Mouse (Mus musculus): Measurements from ENCODE around the gene Acvr1. TPM values are rescaled to one million over a fixed set of nuclear protein-coding genes. Genes with fewer than 3 reads are reported as not detected.

Gene Acvr1
- 4.6 and 5.1 TPM in 2 replicates for polyA plus RNA-seq (2015; fragmentation: Nextera tagmentation; extraction: Ambion mirVana)

- Histone ChIP-seq H3K4me3 (ENCODE audit: low read length) (peak within 1 kb of the TSS; percentile 95), H3K27me3 (replicated peaks; ENCODE audit: control insufficient read depth, insufficient read depth, low read length) (no peaks in the 10 kb centered on the region), H3K4me2 (ENCODE audit: low read length) (peak within 1 kb of the TSS; percentile 81), H3K9me3 (ENCODE audit: control insufficient read depth, low read length) (no peaks in the 10 kb centered on the region), H3K36me3 (ENCODE audit: control insufficient read depth, insufficient read depth, low read length) (no peaks in the 10 kb centered on the region), H3K4me1 (ENCODE audit: control insufficient read depth, insufficient read depth, low read depth, low read length) (peaks cover 30% of the 10 kb centered on the region), H3K9ac (ENCODE audit: low read depth, low read length) (peak within 1 kb of the TSS; percentile 99), H3K27ac (ENCODE audit: low read depth, low read length) (peak within 1 kb of the TSS; percentile 98)
- ATAC-seq: peak; percentile 94
- 0% methylated on average over 17 of the region's 80 CpGs for WGBS
These were observed at the start of gene Acvr1, which contains the start of gene Upp2 for GRCm38 (mm10) chr2:58567066-58567810. Gene Acvr1, minus strand, starts transcription at chr2:58567157. Gene Upp2, plus strand, starts transcription at chr2:58567298.

GRCm38 (mm10) chr2:58615766-58616165, 48.8 kb upstream of the Acvr1 start:
- Histone ChIP-seq H3K4me1 (ENCODE audit: control insufficient read depth, insufficient read depth, low read depth, low read length) (no peaks in the 10 kb centered on the region), H3K27me3 (replicated peaks; ENCODE audit: control insufficient read depth, insufficient read depth, low read length) (no peaks in the 10 kb centered on the region), H3K9me3 (ENCODE audit: control insufficient read depth, low read length) (0 out of 2 replicates have a peak, but pooled peaks cover 2% of the 10 kb centered on the region), H3K9ac (ENCODE audit: low read depth, low read length) (no peak overlapping the region), H3K36me3 (ENCODE audit: control insufficient read depth, insufficient read depth, low read length) (no peaks in the 10 kb centered on the region), H3K4me3 (ENCODE audit: low read length) (no peak overlapping the region), H3K4me2 (ENCODE audit: low read length) (no peak overlapping the region), H3K27ac (ENCODE audit: low read depth, low read length) (no peak overlapping the region)
- ATAC-seq: no peak
- WGBS: 88% methylated on average over 5 of the region's 5 CpGs

- 95% methylated on average over 8 of the region's 8 CpGs for WGBS
- Histone ChIP-seq H3K4me1 (ENCODE audit: control insufficient read depth, insufficient read depth, low read depth, low read length) (no peaks in the 10 kb centered on the region), H3K4me2 (ENCODE audit: low read length) (no peak overlapping the region), H3K36me3 (ENCODE audit: control insufficient read depth, insufficient read depth, low read length) (no peaks in the 10 kb centered on the region), H3K9ac (ENCODE audit: low read depth, low read length) (no peak overlapping the region), H3K27ac (ENCODE audit: low read depth, low read length) (no peak overlapping the region), H3K27me3 (replicated peaks; ENCODE audit: control insufficient read depth, insufficient read depth, low read length) (no peaks in the 10 kb centered on the region), H3K4me3 (ENCODE audit: low read length) (no peak overlapping the region), H3K9me3 (ENCODE audit: control insufficient read depth, low read length) (0 out of 2 replicates have a peak, but pooled peaks cover 2% of the 10 kb centered on the region)
- no peak for ATAC-seq
These were observed 47.9 kb upstream of the Acvr1 start for GRCm38 (mm10) chr2:58614851-58615250.

- Histone ChIP-seq H3K9me3 (ENCODE audit: control insufficient read depth, low read length) (0 out of 2 replicates have a peak, but pooled peaks cover 2% of the 10 kb centered on the region), H3K4me1 (ENCODE audit: control insufficient read depth, insufficient read depth, low read depth, low read length) (no peaks in the 10 kb centered on the region), H3K4me2 (ENCODE audit: low read length) (no peak overlapping the region), H3K27ac (ENCODE audit: low read depth, low read length) (no peak overlapping the region), H3K4me3 (ENCODE audit: low read length) (no peak overlapping the region), H3K36me3 (ENCODE audit: control insufficient read depth, insufficient read depth, low read length) (no peaks in the 10 kb centered on the region), H3K27me3 (replicated peaks; ENCODE audit: control insufficient read depth, insufficient read depth, low read length) (no peaks in the 10 kb centered on the region), H3K9ac (ENCODE audit: low read depth, low read length) (no peak overlapping the region)
- ATAC-seq: no peak
- 90% methylated on average over 3 of the region's 3 CpGs for WGBS
These were observed 46.8 kb upstream of the Acvr1 start for GRCm38 (mm10) chr2:58613720-58614119.

GRCm38 (mm10) chr2:58604791-58605190, 37.8 kb upstream of the Acvr1 start:
- WGBS: 98% methylated on average over 3 of the region's 3 CpGs
- H3K36me3 ChIP-seq (ENCODE audit: control insufficient read depth, insufficient read depth, low read length): no peaks in the 10 kb centered on the region
- no peaks in the 10 kb centered on the region for H3K4me1 ChIP-seq (ENCODE audit: control insufficient read depth, insufficient read depth, low read depth, low read length)
- no peaks in the 10 kb centered on the region for H3K27me3 ChIP-seq (replicated peaks; ENCODE audit: control insufficient read depth, insufficient read depth, low read length)
- H3K9me3 ChIP-seq (ENCODE audit: control insufficient read depth, low read length): no peaks in the 10 kb centered on the region
- no peak for ATAC-seq
- H3K4me3 ChIP-seq (ENCODE audit: low read length): no peak overlapping the region
- no peak overlapping the region for H3K9ac ChIP-seq (ENCODE audit: low read depth, low read length)
- no peak overlapping the region for H3K27ac ChIP-seq (ENCODE audit: low read depth, low read length)
- H3K4me2 ChIP-seq (ENCODE audit: low read length): no peak overlapping the region

- no peaks in the 10 kb centered on the region for H3K36me3 ChIP-seq (ENCODE audit: control insufficient read depth, insufficient read depth, low read length)
- 75% methylated on average over 3 of the region's 3 CpGs for WGBS
- H3K4me1 ChIP-seq (ENCODE audit: control insufficient read depth, insufficient read depth, low read depth, low read length): no peaks in the 10 kb centered on the region
- H3K4me3 ChIP-seq (ENCODE audit: low read length): no peak overlapping the region
- H3K9ac ChIP-seq (ENCODE audit: low read depth, low read length): no peak overlapping the region
- H3K27me3 ChIP-seq (replicated peaks; ENCODE audit: control insufficient read depth, insufficient read depth, low read length): no peaks in the 10 kb centered on the region
- no peaks in the 10 kb centered on the region for H3K9me3 ChIP-seq (ENCODE audit: control insufficient read depth, low read length)
- no peak overlapping the region for H3K4me2 ChIP-seq (ENCODE audit: low read length)
- no peak; the same call in 1 of the 2 replicates for ATAC-seq
- no peak overlapping the region for H3K27ac ChIP-seq (ENCODE audit: low read depth, low read length)
These were observed 36.4 kb upstream of the Acvr1 start for GRCm38 (mm10) chr2:58603379-58603778.

GRCm38 (mm10) chr2:58601382-58601781, 34.4 kb upstream of the Acvr1 start:
- H3K4me3 ChIP-seq (ENCODE audit: low read length): no peak overlapping the region
- H3K4me1 ChIP-seq (ENCODE audit: control insufficient read depth, insufficient read depth, low read depth, low read length): no peaks in the 10 kb centered on the region
- ATAC-seq: no peak
- H3K9me3 ChIP-seq (ENCODE audit: control insufficient read depth, low read length): no peaks in the 10 kb centered on the region
- H3K36me3 ChIP-seq (ENCODE audit: control insufficient read depth, insufficient read depth, low read length): no peaks in the 10 kb centered on the region
- H3K9ac ChIP-seq (ENCODE audit: low read depth, low read length): no peak overlapping the region
- WGBS: 79% methylated on average over 4 of the region's 4 CpGs
- no peaks in the 10 kb centered on the region for H3K27me3 ChIP-seq (replicated peaks; ENCODE audit: control insufficient read depth, insufficient read depth, low read length)
- no peak overlapping the region for H3K27ac ChIP-seq (ENCODE audit: low read depth, low read length)
- H3K4me2 ChIP-seq (ENCODE audit: low read length): no peak overlapping the region

- no peak overlapping the region for H3K4me2 ChIP-seq (ENCODE audit: low read length)
- H3K4me1 ChIP-seq (ENCODE audit: control insufficient read depth, insufficient read depth, low read depth, low read length): no peaks in the 10 kb centered on the region
- H3K9me3 ChIP-seq (ENCODE audit: control insufficient read depth, low read length): no peaks in the 10 kb centered on the region
- no peak overlapping the region for H3K4me3 ChIP-seq (ENCODE audit: low read length)
- 95% methylated on average over 6 of the region's 6 CpGs for WGBS
- no peak overlapping the region for H3K27ac ChIP-seq (ENCODE audit: low read depth, low read length)
- H3K36me3 ChIP-seq (ENCODE audit: control insufficient read depth, insufficient read depth, low read length): no peaks in the 10 kb centered on the region
- no peaks in the 10 kb centered on the region for H3K27me3 ChIP-seq (replicated peaks; ENCODE audit: control insufficient read depth, insufficient read depth, low read length)
- ATAC-seq: no peak
- no peak overlapping the region for H3K9ac ChIP-seq (ENCODE audit: low read depth, low read length)
These were observed 32.7 kb upstream of the Acvr1 start for GRCm38 (mm10) chr2:58599639-58600038.

- Histone ChIP-seq H3K9me3 (ENCODE audit: control insufficient read depth, low read length) (no peaks in the 10 kb centered on the region), H3K36me3 (ENCODE audit: control insufficient read depth, insufficient read depth, low read length) (no peaks in the 10 kb centered on the region), H3K27me3 (replicated peaks; ENCODE audit: control insufficient read depth, insufficient read depth, low read length) (no peaks in the 10 kb centered on the region), H3K9ac (ENCODE audit: low read depth, low read length) (no peak overlapping the region), H3K27ac (ENCODE audit: low read depth, low read length) (no peak overlapping the region), H3K4me3 (ENCODE audit: low read length) (no peak overlapping the region), H3K4me1 (ENCODE audit: control insufficient read depth, insufficient read depth, low read depth, low read length) (no peaks in the 10 kb centered on the region), H3K4me2 (ENCODE audit: low read length) (no peak overlapping the region)
- WGBS: 84% methylated on average over 3 of the region's 3 CpGs
- ATAC-seq: no peak
These were observed 30.6 kb upstream of the Acvr1 start for GRCm38 (mm10) chr2:58597556-58597955.

Data from hindbrain, embryonic 16.5 days (tissue).